Mouse (Mus musculus): ENCODE results near the gene Slc37a1. TPM values are rescaled to one million over a fixed set of nuclear protein-coding genes. Genes with fewer than 3 reads are reported as not detected.

Gene Slc37a1
- polyA plus RNA-seq, 1 experiment from 2014 or later = 3.2 TPM

- ATAC-seq (ENCODE audit: low read depth) = no peak
These were observed 16.8 kb downstream of the Slc37a1 start for GRCm38 (mm10) chr17:31303401-31303800.

GRCm38 (mm10) chr17:31304895-31305775 is 18.5 kb downstream of the Slc37a1 start:
- peaks cover 7% of the 10 kb centered on the region for H3K4me1 ChIP-seq (ENCODE audit: control insufficient read depth, insufficient read depth, low read length)
- H3K9ac ChIP-seq (ENCODE audit: low read depth, low read length) = no peak overlapping the region
- no peak overlapping the region for H3K4me3 ChIP-seq (ENCODE audit: low read depth, low read length)
- H3K36me3 ChIP-seq (ENCODE audit: control insufficient read depth, insufficient read depth, low read length) = no peaks in the 10 kb centered on the region
- ATAC-seq (ENCODE audit: low read depth) = no peak
- no peak overlapping the region for H3K4me2 ChIP-seq (ENCODE audit: low read depth, low read length)
- 31% methylated on average over 12 of the region's 12 CpGs for WGBS
- no peak for DNase-seq (ENCODE audit: low spot score)
- no peaks in the 10 kb centered on the region for H3K27me3 ChIP-seq (replicated peaks; ENCODE audit: control insufficient read depth, insufficient read depth, low read length)
- no peak overlapping the region for H3K27ac ChIP-seq (replicated peaks; ENCODE audit: low read depth, low read length)
- no peaks in the 10 kb centered on the region for H3K9me3 ChIP-seq (ENCODE audit: control insufficient read depth, low read length)

More at GRCm38 (mm10) chr17:31303401-31303800, 16.8 kb downstream of the Slc37a1 start:
- Histone ChIP-seq H3K27me3 (replicated peaks; ENCODE audit: control insufficient read depth, insufficient read depth, low read length) (no peaks in the 10 kb centered on the region), H3K36me3 (ENCODE audit: control insufficient read depth, insufficient read depth, low read length) (no peaks in the 10 kb centered on the region), H3K4me1 (ENCODE audit: control insufficient read depth, insufficient read depth, low read length) (no peaks in the 10 kb centered on the region), H3K4me2 (ENCODE audit: low read depth, low read length) (no peak overlapping the region), H3K27ac (replicated peaks; ENCODE audit: low read depth, low read length) (no peak overlapping the region), H3K9me3 (ENCODE audit: control insufficient read depth, low read length) (no peaks in the 10 kb centered on the region), H3K4me3 (ENCODE audit: low read depth, low read length) (no peak overlapping the region), H3K9ac (ENCODE audit: low read depth, low read length) (no peak overlapping the region)
- WGBS = 79% methylated on average over 4 of the region's 4 CpGs
- DNase-seq (ENCODE audit: low spot score) = no peak

- WGBS = 29% methylated on average over 5 of the region's 5 CpGs
These were observed 19.2 kb downstream of the Slc37a1 start for GRCm38 (mm10) chr17:31305776-31306120.

GRCm38 (mm10) chr17:31307756-31308155 is 21.2 kb downstream of the Slc37a1 start:
- Histone ChIP-seq H3K9me3 (ENCODE audit: control insufficient read depth, low read length) (no peaks in the 10 kb centered on the region), H3K4me1 (ENCODE audit: control insufficient read depth, insufficient read depth, low read length) (peaks cover 7% of the 10 kb centered on the region), H3K36me3 (ENCODE audit: control insufficient read depth, insufficient read depth, low read length) (no peaks in the 10 kb centered on the region), H3K9ac (ENCODE audit: low read depth, low read length) (no peak overlapping the region), H3K4me3 (ENCODE audit: low read depth, low read length) (no peak overlapping the region), H3K27me3 (replicated peaks; ENCODE audit: control insufficient read depth, insufficient read depth, low read length) (no peaks in the 10 kb centered on the region), H3K27ac (replicated peaks; ENCODE audit: low read depth, low read length) (no peak overlapping the region), H3K4me2 (ENCODE audit: low read depth, low read length) (no peak overlapping the region)
- ATAC-seq (ENCODE audit: low read depth) = no peak
- 59% methylated on average over 3 of the region's 3 CpGs for WGBS
- DNase-seq (ENCODE audit: low spot score) = no peak

More at GRCm38 (mm10) chr17:31305776-31306120, 19.2 kb downstream of the Slc37a1 start:
- H3K27me3 ChIP-seq (replicated peaks; ENCODE audit: control insufficient read depth, insufficient read depth, low read length) = no peaks in the 10 kb centered on the region
- ATAC-seq (ENCODE audit: low read depth) (no peak), DNase-seq (ENCODE audit: low spot score) (no peak)
- H3K36me3 ChIP-seq (ENCODE audit: control insufficient read depth, insufficient read depth, low read length) = no peaks in the 10 kb centered on the region
- H3K9ac ChIP-seq (ENCODE audit: low read depth, low read length) = no peak overlapping the region
- no peak overlapping the region for H3K4me3 ChIP-seq (ENCODE audit: low read depth, low read length)
- peaks cover 7% of the 10 kb centered on the region for H3K4me1 ChIP-seq (ENCODE audit: control insufficient read depth, insufficient read depth, low read length)
- no peaks in the 10 kb centered on the region for H3K9me3 ChIP-seq (ENCODE audit: control insufficient read depth, low read length)
- no peak overlapping the region for H3K4me2 ChIP-seq (ENCODE audit: low read depth, low read length)
- no peak overlapping the region for H3K27ac ChIP-seq (replicated peaks; ENCODE audit: low read depth, low read length)

GRCm38 (mm10) chr17:31308291-31308816 is 21.8 kb downstream of the Slc37a1 start:
- Histone ChIP-seq H3K4me2 (ENCODE audit: low read depth, low read length) (no peak overlapping the region), H3K36me3 (ENCODE audit: control insufficient read depth, insufficient read depth, low read length) (no peaks in the 10 kb centered on the region), H3K27ac (replicated peaks; ENCODE audit: low read depth, low read length) (no peak overlapping the region), H3K9ac (ENCODE audit: low read depth, low read length) (no peak overlapping the region), H3K4me1 (ENCODE audit: control insufficient read depth, insufficient read depth, low read length) (peaks cover 7% of the 10 kb centered on the region), H3K9me3 (ENCODE audit: control insufficient read depth, low read length) (no peaks in the 10 kb centered on the region), H3K27me3 (replicated peaks; ENCODE audit: control insufficient read depth, insufficient read depth, low read length) (no peaks in the 10 kb centered on the region), H3K4me3 (ENCODE audit: low read depth, low read length) (no peak overlapping the region)
- WGBS = 94% methylated on average over 7 of the region's 7 CpGs
- ATAC-seq (ENCODE audit: low read depth) = no peak
- no peak for DNase-seq (ENCODE audit: low spot score)

GRCm38 (mm10) chr17:31309281-31309793 is 22.7 kb downstream of the Slc37a1 start:
- ATAC-seq (ENCODE audit: low read depth) (peak; percentile 53; the same call in 1 of the 2 replicates), DNase-seq (ENCODE audit: low spot score) (peak; percentile 42)
- no peaks in the 10 kb centered on the region for H3K36me3 ChIP-seq (ENCODE audit: control insufficient read depth, insufficient read depth, low read length)
- peaks cover 7% of the 10 kb centered on the region for H3K4me1 ChIP-seq (ENCODE audit: control insufficient read depth, insufficient read depth, low read length)
- no peak overlapping the region for H3K4me3 ChIP-seq (ENCODE audit: low read depth, low read length)
- H3K27me3 ChIP-seq (replicated peaks; ENCODE audit: control insufficient read depth, insufficient read depth, low read length) = no peaks in the 10 kb centered on the region
- WGBS = 39% methylated on average over 6 of the region's 6 CpGs
- no peak overlapping the region for H3K9ac ChIP-seq (ENCODE audit: low read depth, low read length)
- no peak overlapping the region for H3K27ac ChIP-seq (replicated peaks; ENCODE audit: low read depth, low read length)
- no peaks in the 10 kb centered on the region for H3K9me3 ChIP-seq (ENCODE audit: control insufficient read depth, low read length)
- H3K4me2 ChIP-seq (ENCODE audit: low read depth, low read length) = no peak overlapping the region

- no peak overlapping the region for H3K4me3 ChIP-seq (ENCODE audit: low read depth, low read length)
- no peak overlapping the region for H3K4me2 ChIP-seq (ENCODE audit: low read depth, low read length)
- peaks cover 7% of the 10 kb centered on the region for H3K4me1 ChIP-seq (ENCODE audit: control insufficient read depth, insufficient read depth, low read length)
- no peaks in the 10 kb centered on the region for H3K27me3 ChIP-seq (replicated peaks; ENCODE audit: control insufficient read depth, insufficient read depth, low read length)
- DNase-seq (ENCODE audit: low spot score) (no peak), ATAC-seq (ENCODE audit: low read depth) (no peak)
- WGBS = 80% methylated on average over 9 of the region's 9 CpGs
- no peak overlapping the region for H3K27ac ChIP-seq (replicated peaks; ENCODE audit: low read depth, low read length)
- H3K9ac ChIP-seq (ENCODE audit: low read depth, low read length) = no peak overlapping the region
- H3K36me3 ChIP-seq (ENCODE audit: control insufficient read depth, insufficient read depth, low read length) = no peaks in the 10 kb centered on the region
- no peaks in the 10 kb centered on the region for H3K9me3 ChIP-seq (ENCODE audit: control insufficient read depth, low read length)
These were observed 24.5 kb downstream of the Slc37a1 start for GRCm38 (mm10) chr17:31311047-31311446.

GRCm38 (mm10) chr17:31312648-31313047 is 26.1 kb downstream of the Slc37a1 start:
- H3K9ac ChIP-seq (ENCODE audit: low read depth, low read length) = no peak overlapping the region
- no peak overlapping the region for H3K27ac ChIP-seq (replicated peaks; ENCODE audit: low read depth, low read length)
- WGBS = 69% methylated on average over 9 of the region's 10 CpGs
- ATAC-seq (ENCODE audit: low read depth) (no peak), DNase-seq (ENCODE audit: low spot score) (no peak)
- no peaks in the 10 kb centered on the region for H3K9me3 ChIP-seq (ENCODE audit: control insufficient read depth, low read length)
- no peak overlapping the region for H3K4me3 ChIP-seq (ENCODE audit: low read depth, low read length)
- H3K4me1 ChIP-seq (ENCODE audit: control insufficient read depth, insufficient read depth, low read length) = peaks cover 7% of the 10 kb centered on the region
- no peaks in the 10 kb centered on the region for H3K36me3 ChIP-seq (ENCODE audit: control insufficient read depth, insufficient read depth, low read length)
- H3K4me2 ChIP-seq (ENCODE audit: low read depth, low read length) = no peak overlapping the region
- no peaks in the 10 kb centered on the region for H3K27me3 ChIP-seq (replicated peaks; ENCODE audit: control insufficient read depth, insufficient read depth, low read length)
